Mouse (Mus musculus) heart, adult 2 months (tissue): ENCODE results near the gene Gm20388. TPM values are rescaled to one million over a fixed set of nuclear protein-coding genes. Genes with fewer than 3 reads are reported as not detected.

Source experiments
- DNase-seq, 2 experiments: peaks; one replicate each; pipeline ENCODE4 v3.0.0; 2021
- H3K27ac ChIP-seq: fragments of 200-600 bp; 2 replicates; pipeline ENCODE4 v1.8.1; 2022
- H3K27me3 ChIP-seq: fragments of 200-500 bp; 2 replicates; pipeline ENCODE4 v1.6.1; 2012; ENCODE audit warnings: mild to moderate bottlenecking, low read length, inconsistent platforms, mixed read lengths; ENCODE audit not compliant: control insufficient read depth, insufficient read depth
- H3K36me3 ChIP-seq: fragments of 200-500 bp; 2 replicates; pipeline ENCODE4 v1.6.1; 2012; ENCODE audit warnings: low read length, inconsistent platforms; ENCODE audit not compliant: control insufficient read depth, insufficient read depth
- H3K4me1 ChIP-seq: fragments of 200-500 bp; 2 replicates; pipeline ENCODE4 v1.6.1; 2011; ENCODE audit warnings: low read length; ENCODE audit not compliant: control insufficient read depth, insufficient read depth
- H3K4me3 ChIP-seq: fragments of 200-600 bp; 2 replicates; pipeline ENCODE4 v1.8.1; 2022
- H3K79me2 ChIP-seq: fragments of 200-500 bp; replicated peaks from 2 replicates; pipeline ENCODE4 v1.6.1; 2012; ENCODE audit warnings: mild to moderate bottlenecking, inconsistent platforms, low read length, moderate library complexity, mixed read lengths; ENCODE audit not compliant: control insufficient read depth, insufficient read depth
- H3K9ac ChIP-seq: fragments of 200-500 bp; 2 replicates; pipeline ENCODE4 v1.6.1; 2012; ENCODE audit warnings: low read depth, mild to moderate bottlenecking, control low read depth, inconsistent platforms, low read length, mixed read lengths
- CTCF ChIP-seq: fragments of 200-600 bp; IDR thresholded peaks from 2 replicates; pipeline ENCODE4 v1.8.1; 2022; ENCODE audit warnings: antibody characterized with exemption, mild to moderate bottlenecking, moderate library complexity
- EP300 ChIP-seq: fragments of 200-500 bp; IDR thresholded peaks from 2 replicates; pipeline ENCODE4 v1.6.1; 2011; ENCODE audit warnings: low read depth, low read length, control low read depth; ENCODE audit not compliant: insufficient read depth
- POLR2A ChIP-seq: fragments of 200-500 bp; IDR thresholded peaks from 2 replicates; pipeline ENCODE4 v1.6.1; 2011; ENCODE audit warnings: mild to moderate bottlenecking, low read depth, low read length, control low read depth; ENCODE audit not compliant: insufficient read depth
- WGBS: fragments of 180-500 bp; shearing (Covaris S2); methylation state at CpG from one replicate; pipeline ENCODE4 v1.1.7; 2018; 5-methylcytosine and 5-hydroxymethylcytosine counted together
- intact Hi-C: fragments of 180-260 bp; cut with DNase I; formaldehyde crosslinking; loops from one replicate; pipeline ENCODE4 v1.15.1; 2025
- polyA plus RNA-seq: library from polyadenylated mRNA; depleted of rRNA; stranded (reverse); fragments of >200 nt; gene quantifications from 2 replicates; pipeline ENCODE4 v1.2.3, GENCODE M21; 2012
- total RNA-seq, 2 experiments: library from RNA; stranded (reverse); gene quantifications; 2 replicates each; pipeline ENCODE4 v1.2.3; 2021

Gene Gm20388
- total and polyA plus RNA-seq, 3 experiments = 1.8 to 32.3 TPM; not detected in 1

GRCm38 (mm10) chr8:123907604-123908003 is 3997.0 kb downstream of the Gm20388 start:
- Histone ChIP-seq H3K27me3 (no peaks in the 10 kb centered on the region), H3K4me1 (no peaks in the 10 kb centered on the region), H3K36me3 (no peaks in the 10 kb centered on the region), H3K79me2 (no peaks in the 10 kb centered on the region), H3K4me3 (no peak overlapping the region), H3K9ac (no peak overlapping the region), H3K27ac (no peak overlapping the region)
- intact Hi-C loops = no loop called here
- no peak for DNase-seq
- 96% methylated on average over 6 of the region's 6 CpGs for WGBS
- TF ChIP-seq CTCF (no peak), EP300 (no peak), POLR2A (no peak)

GRCm38 (mm10) chr8:123912265-123912664 is 4001.6 kb downstream of the Gm20388 start:
- intact Hi-C loops = no loop called here
- WGBS = 95% methylated on average over 4 of the region's 4 CpGs

DNA sequence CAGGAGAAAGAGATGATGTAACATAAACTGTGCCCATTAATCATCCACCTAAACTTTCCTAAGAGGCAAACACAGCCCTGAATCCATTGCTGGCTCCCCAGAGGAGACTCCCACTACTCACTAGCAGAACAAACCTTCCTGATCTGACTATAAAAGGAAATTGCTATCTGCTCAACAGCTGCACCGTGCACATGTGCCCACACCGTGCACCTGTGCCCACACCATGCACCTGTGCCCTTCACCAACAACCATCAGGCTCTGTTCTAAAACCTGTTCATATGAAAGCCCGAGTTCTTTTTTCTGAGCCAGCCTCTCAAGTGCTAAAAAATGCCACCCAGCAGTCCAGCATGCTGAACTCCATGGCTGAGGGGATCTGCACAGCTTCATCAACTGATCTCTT is 4004.0 kb downstream of the Gm20388 start:
- Histone ChIP-seq H3K9ac (no peak overlapping the region), H3K79me2 (no peaks in the 10 kb centered on the region), H3K4me1 (no peaks in the 10 kb centered on the region), H3K27me3 (no peaks in the 10 kb centered on the region), H3K4me3 (no peak overlapping the region), H3K36me3 (no peaks in the 10 kb centered on the region), H3K27ac (no peak overlapping the region)
- TF ChIP-seq POLR2A (no peak), CTCF (no peak), EP300 (no peak)
- WGBS = 96% methylated on average over 3 of the region's 3 CpGs
- intact Hi-C loops = no loop called here
- DNase-seq = no peak

More at GRCm38 (mm10) chr8:123912265-123912664, 4001.6 kb downstream of the Gm20388 start:
- no peak for DNase-seq
- TF ChIP-seq POLR2A (no peak), CTCF (no peak)
- Histone ChIP-seq H3K27me3 (no peaks in the 10 kb centered on the region), H3K9ac (no peak overlapping the region), H3K79me2 (no peaks in the 10 kb centered on the region), H3K4me1 (no peaks in the 10 kb centered on the region), H3K27ac (no peak overlapping the region), H3K36me3 (no peaks in the 10 kb centered on the region), H3K4me3 (no peak overlapping the region)

DNA sequence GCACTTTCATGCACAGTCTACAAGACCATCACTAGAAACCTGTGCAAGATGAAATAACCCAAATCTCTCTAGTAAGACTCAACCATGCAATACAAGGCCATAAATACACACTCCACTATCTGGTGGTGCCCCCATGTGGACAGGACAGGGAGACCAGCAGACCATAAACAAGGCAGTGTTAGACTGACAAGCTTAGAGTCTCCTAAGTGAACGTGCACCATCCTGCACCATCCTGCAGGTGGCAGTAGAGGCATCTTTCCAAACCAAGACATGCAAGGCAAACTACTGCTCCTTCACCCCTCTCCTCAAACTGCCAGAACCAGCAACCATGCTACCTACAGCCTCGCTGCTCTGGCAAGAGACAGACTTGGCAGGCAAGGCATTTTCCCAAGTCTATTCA is 4014.1 kb downstream of the Gm20388 start:
- H3K4me1 ChIP-seq = no peaks in the 10 kb centered on the region
- H3K79me2 ChIP-seq = no peaks in the 10 kb centered on the region
- intact Hi-C loops = loop anchor here (2.0 to 5.0 kb wide), 2 partner anchors 132 to 426 kb away; no protein-coding TSS in a partner anchor
- no peaks in the 10 kb centered on the region for H3K36me3 ChIP-seq
- H3K27me3 ChIP-seq = no peaks in the 10 kb centered on the region
- TF ChIP-seq EP300 (0 out of 2 replicates have a peak, but pooled peaks have one; percentile 32), POLR2A (no peak), CTCF (peak; percentile 96; the same call in 1 of the 2 replicates)
- H3K27ac ChIP-seq = no peak overlapping the region
- DNase-seq = peak; percentile 68 to 71
- H3K4me3 ChIP-seq = no peak overlapping the region
- H3K9ac ChIP-seq = no peak overlapping the region
- 11% methylated on average over 2 of the region's 2 CpGs for WGBS

DNA sequence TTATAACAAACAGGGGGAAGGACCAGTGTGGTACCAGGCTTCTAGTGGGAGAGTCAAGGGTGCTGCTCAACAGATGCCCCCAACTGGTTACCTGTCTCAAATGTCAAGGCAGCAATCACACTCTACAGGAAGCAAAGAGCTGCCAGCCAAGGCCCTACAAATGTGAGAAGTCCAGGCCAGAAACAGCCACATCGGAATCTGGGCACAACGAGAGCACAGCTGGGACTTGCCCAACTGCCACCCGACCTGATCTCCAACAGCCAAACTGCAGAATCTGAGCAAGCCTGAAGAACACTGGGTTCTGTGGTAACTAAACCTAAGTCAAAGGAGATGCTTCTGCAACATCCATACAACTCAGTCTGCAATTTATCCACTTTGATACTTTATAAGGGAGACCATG is 4015.0 kb downstream of the Gm20388 start:
- Histone ChIP-seq H3K79me2 (no peaks in the 10 kb centered on the region), H3K4me3 (no peak overlapping the region), H3K36me3 (no peaks in the 10 kb centered on the region), H3K4me1 (no peaks in the 10 kb centered on the region), H3K27ac (no peak overlapping the region), H3K9ac (no peak overlapping the region), H3K27me3 (no peaks in the 10 kb centered on the region)
- DNase-seq = no peak
- intact Hi-C loops = loop anchor here (2.0 kb wide), 1 partner anchor 425 kb away; no protein-coding TSS in a partner anchor
- 69% methylated on average over 3 of the region's 3 CpGs for WGBS
- TF ChIP-seq EP300 = no peak

DNA sequence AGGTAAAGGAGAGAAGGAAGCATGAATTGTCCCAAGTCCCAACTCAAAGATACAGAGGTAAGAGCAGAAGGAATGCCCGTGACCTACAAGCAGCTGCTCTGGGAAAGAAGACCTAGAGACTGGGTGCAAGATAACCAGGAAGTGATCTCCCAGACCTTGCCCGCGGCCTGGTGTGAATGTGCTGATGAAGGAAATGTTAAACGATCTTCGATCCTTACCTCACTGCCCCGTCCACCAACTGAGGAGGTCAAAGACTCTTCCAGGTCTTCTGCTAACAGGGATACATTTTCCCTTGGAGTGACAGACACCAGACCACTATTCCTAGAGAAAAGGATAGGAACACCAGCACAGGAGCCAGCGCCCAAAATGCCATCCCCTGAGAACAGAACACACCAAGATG is 4018.4 kb downstream of the Gm20388 start:
- intact Hi-C loops = no loop called here
- TF ChIP-seq POLR2A = no peak
- no peak for TF ChIP-seq CTCF
- TF ChIP-seq EP300 = no peak
- Histone ChIP-seq H3K27me3 (no peaks in the 10 kb centered on the region), H3K36me3 (no peaks in the 10 kb centered on the region), H3K4me1 (no peaks in the 10 kb centered on the region), H3K4me3 (no peak overlapping the region), H3K79me2 (no peaks in the 10 kb centered on the region), H3K27ac (no peak overlapping the region), H3K9ac (no peak overlapping the region)
- no peak for DNase-seq
- WGBS = 92% methylated on average over 7 of the region's 7 CpGs
